Mouse (Mus musculus) mammary gland, adult 2 months (tissue): Measurements from ENCODE around the gene Sh2d1b2. TPM values are rescaled to one million over a fixed set of nuclear protein-coding genes. Genes with fewer than 3 reads are reported as not detected.

Experiments used
- polyA plus RNA-seq: library from polyadenylated mRNA; depleted of rRNA; stranded (reverse); fragments of >200 nt; gene quantifications from 2 replicates; pipeline ENCODE4 v1.2.3, GENCODE M21; 2012; ENCODE audit warnings: low replicate concordance; rRNA removed

Sh2d1b2 gene
- not detected in 2 replicates for polyA plus RNA-seq

DNA sequence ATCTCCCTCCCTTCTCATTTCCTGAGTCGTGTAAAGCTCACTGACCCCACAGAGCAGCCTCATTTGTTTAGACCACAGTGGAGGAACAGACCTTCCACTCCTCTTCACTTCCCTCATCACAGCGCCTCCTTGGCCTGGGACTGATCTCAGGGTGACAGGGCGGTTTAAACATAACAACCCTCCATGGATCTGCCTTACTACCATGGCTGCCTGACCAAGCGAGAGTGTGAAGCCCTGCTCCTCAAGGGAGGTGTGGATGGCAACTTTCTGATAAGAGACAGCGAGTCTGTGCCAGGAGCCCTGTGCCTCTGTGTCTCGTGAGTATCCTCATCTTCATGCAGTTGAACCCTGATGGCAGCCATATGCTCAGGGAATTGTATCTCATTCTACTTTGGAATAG, at the start of gene Sh2d1b2:
Sh2d1b2 (plus strand) TSS at position 62 of the 400 bp plus-strand sequence.

DNA sequence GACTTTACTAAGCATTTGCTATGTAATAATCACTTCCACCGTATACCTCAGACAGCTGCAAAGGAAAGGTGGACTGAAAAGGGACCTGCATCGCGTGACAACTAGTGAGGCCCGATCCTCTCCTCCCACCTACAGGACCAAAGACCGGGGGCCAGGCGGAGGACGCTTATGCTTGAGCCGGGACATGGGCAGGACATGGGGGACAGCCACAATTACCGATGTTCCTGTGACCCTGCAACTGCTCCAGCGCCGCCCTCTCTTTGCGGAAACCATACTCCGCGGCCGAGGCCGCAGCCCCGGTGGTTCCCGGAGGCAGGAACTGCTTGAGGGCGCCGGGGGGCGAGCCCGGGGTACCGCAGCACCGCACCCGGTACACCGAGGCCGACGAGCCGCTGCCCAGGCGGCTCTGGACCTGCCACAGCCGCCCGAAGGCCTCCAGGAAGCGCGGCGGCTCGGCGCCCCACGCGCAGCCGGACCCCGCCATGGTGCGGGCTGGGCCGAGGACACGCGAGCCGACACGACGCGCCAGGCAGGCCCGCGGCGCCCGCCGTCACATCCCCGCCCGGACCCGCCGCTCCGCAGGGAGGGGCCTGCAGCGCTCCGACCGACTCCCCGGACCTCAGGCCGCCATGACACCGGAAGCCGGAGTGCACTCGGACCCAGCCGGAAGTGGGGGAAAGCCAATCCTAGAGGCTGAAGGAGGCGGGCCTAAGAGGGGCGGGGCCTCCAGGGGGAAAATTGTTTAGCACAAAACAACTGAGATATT, 17.6 kb upstream of the Sh2d1b2 start, which contains the start of gene Uhmk1:
Uhmk1 (minus strand) TSS at position 641 of the 766 bp plus-strand sequence.

DNA sequence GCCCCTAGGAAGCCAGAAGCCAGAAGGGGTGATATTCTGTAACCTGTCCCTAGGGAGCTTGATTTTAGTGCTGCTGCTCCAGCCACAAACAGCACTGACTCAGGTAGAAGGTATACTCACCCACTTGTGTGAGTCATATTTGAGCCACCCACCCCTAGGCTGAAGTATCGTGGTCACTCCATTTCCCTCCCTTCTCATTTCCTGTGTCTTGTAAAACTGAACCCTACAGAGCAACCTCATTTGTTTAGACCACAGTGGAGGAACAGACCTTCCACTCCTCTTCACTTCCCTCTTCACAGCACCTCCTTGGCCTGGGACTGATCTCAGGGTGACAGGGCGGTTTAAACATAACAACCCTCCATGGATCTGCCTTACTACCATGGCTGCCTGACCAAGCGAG, 44.5 kb downstream of the Sh2d1b2 start, which contains the start of gene Sh2d1b1:
Sh2d1b1 (plus strand) TSS at position 305 of the 400 bp plus-strand sequence.

Other genes with a start within 250 kb of the Sh2d1b2 start
- 25.5 and 49.9 TPM in 2 replicates for gene Ddr2, start 122.0 kb upstream of the Sh2d1b2 start, polyA plus RNA-seq
- 16.1 and 28.1 TPM in 2 replicates for gene Uap1, start 57.8 kb upstream of the Sh2d1b2 start, polyA plus RNA-seq
- gene Uhmk1, start 17.4 kb upstream of the Sh2d1b2 start, polyA plus RNA-seq: 9.7 and 16.4 TPM in 2 replicates
- gene Sh2d1b1, start 44.6 kb downstream of the Sh2d1b2 start, polyA plus RNA-seq: 0.38 and 0.92 TPM in 2 replicates
- gene Gm7694, start 73.6 kb downstream of the Sh2d1b2 start, polyA plus RNA-seq: 5.4 and 7.5 TPM in 2 replicates
- gene Spata46, start 76.1 kb downstream of the Sh2d1b2 start, polyA plus RNA-seq: not detected in 2 replicates